Mouse (Mus musculus) urinary bladder, postnatal 4 days (tissue): ENCODE measurements at regions not wholly inside any gene's neighbourhood (a gene's known extent, or its start where the extent isn't known, plus 50 kb on each side); places are given as distances from the start of the nearest gene placed in this dataset.
A peak's percentile ranks its signal among the peaks of the same experiment; 100 is the strongest.

Source experiments
- DNase-seq, 2 experiments: peaks; one replicate each; pipeline ENCODE4 v3.0.0; 2021 to 2022; ENCODE audit warnings: low spot score in 2 of 2

GRCm38 (mm10) chr4:125932036-125932756 is 92.2 kb upstream of the Csf3r start:
- no peak for DNase-seq

DNA sequence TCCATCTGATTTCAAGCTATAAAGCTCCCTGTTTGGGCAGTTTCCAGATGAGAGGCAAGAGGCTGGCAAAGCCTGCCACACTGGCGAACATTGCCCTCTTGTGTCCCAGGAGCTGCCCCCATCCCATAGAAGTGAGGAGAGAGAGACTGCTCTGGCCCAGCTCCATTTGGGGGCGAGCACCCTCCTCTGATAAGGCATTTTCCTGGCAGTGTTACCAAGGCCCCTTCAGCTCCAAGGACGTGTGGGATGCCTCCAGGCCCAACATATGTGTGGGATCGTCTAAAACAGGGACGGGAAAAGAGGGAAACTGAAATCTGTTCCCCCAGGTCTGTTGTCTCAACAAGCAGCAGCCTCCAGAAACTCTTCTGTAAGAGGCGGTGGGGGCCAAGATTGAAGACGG is 88.0 kb upstream of the Csf3r start:
- no peak for DNase-seq

DNA sequence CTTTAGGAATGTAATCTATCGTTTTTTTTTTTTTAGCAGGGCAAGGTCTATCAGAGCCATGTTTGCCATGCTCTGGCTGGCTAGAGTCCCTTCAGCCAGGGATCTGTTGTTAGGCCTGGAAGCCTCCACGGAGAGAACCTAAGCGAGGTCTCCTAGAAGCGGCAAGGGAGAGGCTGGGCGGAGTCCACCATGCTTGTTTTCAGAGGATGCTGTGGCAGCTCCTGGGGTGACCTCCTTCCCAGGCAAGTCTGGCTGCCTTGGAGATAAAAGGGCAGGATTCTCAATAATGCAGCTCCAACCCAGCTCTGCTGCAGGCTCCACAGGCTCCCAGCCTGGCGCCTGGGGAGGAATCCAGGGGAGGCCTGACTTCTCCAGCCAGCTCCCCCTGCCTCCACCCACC is 86.2 kb upstream of the Csf3r start:
- DNase-seq: no peak

DNA sequence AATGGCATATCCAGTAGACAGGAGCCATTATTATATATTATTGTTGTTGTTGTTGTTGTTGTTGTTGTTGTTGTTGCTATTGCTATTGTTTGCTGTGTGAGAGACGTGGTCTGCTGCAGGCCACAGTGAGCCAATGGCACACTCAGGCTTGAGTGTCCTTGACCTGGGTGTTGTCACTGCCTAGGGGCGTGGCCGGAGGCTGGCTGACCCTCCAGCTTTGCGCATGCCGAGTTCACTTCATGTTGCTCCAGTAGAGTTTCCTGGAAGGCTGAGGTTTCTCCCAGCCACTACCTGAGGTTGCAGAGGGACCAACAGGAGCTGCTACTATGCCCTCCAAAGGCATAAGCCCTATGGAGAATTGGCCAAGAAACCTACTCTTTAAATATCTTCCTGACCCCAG is 83.1 kb upstream of the Csf3r start:
- DNase-seq: no peak

- no peak for DNase-seq
These were observed 82.4 kb upstream of the Csf3r start for GRCm38 (mm10) chr4:125941916-125942315.

DNA sequence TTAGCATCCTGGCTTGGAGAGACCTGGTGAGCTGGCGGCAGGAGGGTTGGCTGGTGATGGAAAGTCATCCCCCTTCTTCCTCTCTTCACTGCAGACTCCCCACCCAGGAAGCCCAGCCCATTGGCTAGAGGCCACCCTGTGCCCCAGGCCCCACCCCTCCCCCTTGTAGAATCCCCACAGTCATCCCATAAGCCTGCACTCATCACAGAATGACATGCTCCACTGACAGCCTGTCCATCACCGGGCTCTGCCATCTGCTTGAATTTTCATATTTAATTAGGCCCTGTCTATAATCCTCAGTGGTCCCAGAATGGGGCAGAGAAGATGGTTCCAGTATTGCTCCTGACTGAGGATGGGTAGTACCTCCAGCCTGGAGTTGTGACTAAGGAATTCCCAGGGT is 79.3 kb upstream of the Csf3r start:
- no peak for DNase-seq

DNA sequence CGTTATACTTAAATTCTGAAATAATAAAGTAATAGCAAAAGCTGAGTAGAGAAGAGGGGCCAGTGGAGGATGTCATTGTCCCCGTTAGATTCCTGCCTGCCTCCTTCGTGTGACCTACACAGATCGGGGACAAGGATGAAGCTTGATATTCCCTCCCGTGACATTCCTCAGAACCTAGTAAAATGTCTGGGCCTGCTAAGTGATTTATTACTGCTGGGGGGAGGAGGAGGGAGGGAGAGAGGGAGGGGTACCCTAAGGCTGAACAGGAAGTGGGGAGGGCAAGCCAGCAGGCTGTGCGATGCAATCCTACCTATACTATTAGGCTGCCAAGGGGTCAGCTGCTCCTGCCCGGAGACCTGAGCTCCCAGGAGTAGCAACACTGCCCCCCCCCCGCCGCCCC is 64.9 kb upstream of the Csf3r start:
- DNase-seq: no peak

- DNase-seq: no peak
These were observed 63.6 kb upstream of the Csf3r start for GRCm38 (mm10) chr4:125960704-125961279.

GRCm38 (mm10) chr4:125962677-125963076 is 61.7 kb upstream of the Csf3r start:
- peak; percentile 56 to 77 for DNase-seq
